Mouse (Mus musculus): ENCODE measurements at regions not wholly inside any gene's neighbourhood (a gene's known extent, or its start where the extent isn't known, plus 50 kb on each side); places are given as distances from the start of the nearest gene placed in this dataset.

DNA sequence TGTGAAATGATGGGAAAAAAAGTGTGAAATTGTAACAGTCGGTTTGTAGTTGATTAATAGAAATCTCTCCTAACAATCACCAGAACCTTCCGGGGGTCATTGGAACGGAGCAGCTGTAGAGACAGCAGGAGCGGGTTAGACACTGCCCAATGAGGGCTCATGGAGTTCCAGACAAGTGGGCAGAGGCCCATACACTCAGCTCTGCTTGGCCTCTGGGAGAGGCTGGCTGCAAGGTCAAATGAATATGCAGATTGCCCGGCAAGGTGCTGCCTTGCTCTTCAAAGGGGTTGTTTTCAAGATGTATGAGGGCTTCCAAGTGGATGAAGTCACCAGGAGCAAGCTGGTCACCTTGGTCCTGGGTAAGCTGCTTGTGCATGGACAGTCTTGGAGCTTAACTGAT is 57.6 kb downstream of the Olig3 start:
- TF ChIP-seq CTCF (IDR thresholded peaks at IDR 0.05; ENCODE audit: borderline replicate concordance, extremely low read depth, insufficient read depth, insufficient read length) (no peak), POLR2A (IDR thresholded peaks at IDR 0.05; ENCODE audit: borderline replicate concordance, extremely low read depth, insufficient read depth, insufficient read length, poor library complexity, severe bottlenecking) (no peak)
